Mouse (Mus musculus) megakaryocyte progenitor cell, adult 5-6 weeks (primary cell): ENCODE results near the gene Clcn2. TPM values are rescaled to one million over a fixed set of nuclear protein-coding genes. Genes with fewer than 3 reads are reported as not detected.
A peak's percentile ranks its signal among the peaks of the same experiment; 100 is the strongest.

ENCODE experiments used
- ATAC-seq: replicated peaks from 2 replicates; pipeline ENCODE4 v1.8.0; 2016; ENCODE audit warnings: mild to moderate bottlenecking, moderate TSS enrichment, inconsistent platforms; ENCODE audit not compliant: poor library complexity
- total RNA-seq, 2 experiments: library from RNA; stranded (forward) in 1 of 2; stranded (reverse) in 1 of 2; fragments of 157-497, 149-512 nt in 1 of 2; fragments of 200-1000 nt in 1 of 2; gene quantifications; 2 replicates each; pipeline versions ENCODE4 v1.2.3 to v1.2.4; 2015 to 2017

The Clcn2 gene
- total RNA-seq, 2 experiments from 2014 or later = 1.3 to 1.6 TPM

GRCm38 (mm10) chr16:20723247-20723646, 5.7 kb upstream of the Clcn2 start:
- ATAC-seq = no peak

GRCm38 (mm10) chr16:20722736-20723135, 5.2 kb upstream of the Clcn2 start:
- no peak for ATAC-seq

GRCm38 (mm10) chr16:20721808-20722207, 4.3 kb upstream of the Clcn2 start:
- ATAC-seq = no peak

- peak; percentile 12; the same call in 1 of the 2 replicates for ATAC-seq
These were observed 578 bp upstream of the Clcn2 start for GRCm38 (mm10) chr16:20717978-20718670.

GRCm38 (mm10) chr16:20716841-20717180, 735 bp downstream of the Clcn2 start:
- no peak for ATAC-seq

GRCm38 (mm10) chr16:20715976-20716840, 1.3 kb downstream of the Clcn2 start:
- peak; percentile 23 for ATAC-seq

GRCm38 (mm10) chr16:20715566-20715965, 2.0 kb downstream of the Clcn2 start:
- no peak for ATAC-seq

GRCm38 (mm10) chr16:20715161-20715560, 2.4 kb downstream of the Clcn2 start:
- no peak for ATAC-seq

- ATAC-seq = no peak
These were observed 3.1 kb downstream of the Clcn2 start for GRCm38 (mm10) chr16:20714307-20715080.

- ATAC-seq = no peak
These were observed 4.7 kb downstream of the Clcn2 start for GRCm38 (mm10) chr16:20712889-20713288.

- ATAC-seq = no peak
These were observed 5.4 kb downstream of the Clcn2 start for GRCm38 (mm10) chr16:20712190-20712589.

GRCm38 (mm10) chr16:20710810-20711209, 6.7 kb downstream of the Clcn2 start:
- ATAC-seq = peak; percentile 59

GRCm38 (mm10) chr16:20710370-20710769, 7.2 kb downstream of the Clcn2 start:
- no peak for ATAC-seq

GRCm38 (mm10) chr16:20708939-20709734, 8.4 kb downstream of the Clcn2 start:
- no peak for ATAC-seq

GRCm38 (mm10) chr16:20708220-20708938, 9.2 kb downstream of the Clcn2 start:
- ATAC-seq = no peak

GRCm38 (mm10) chr16:20706407-20707055, 11.0 kb downstream of the Clcn2 start:
- ATAC-seq = no peak

- ATAC-seq = no peak
These were observed 11.8 kb downstream of the Clcn2 start for GRCm38 (mm10) chr16:20705786-20706185.

- peak; percentile 17 for ATAC-seq
These were observed 13.7 kb downstream of the Clcn2 start for GRCm38 (mm10) chr16:20703699-20704400.

GRCm38 (mm10) chr16:20703071-20703470, 14.5 kb downstream of the Clcn2 start:
- ATAC-seq = no peak
